Mouse (Mus musculus) kidney, adult 8-10 months (tissue): Measurements from ENCODE around the gene Ubn1.
A peak's percentile ranks its signal among the peaks of the same experiment; 100 is the strongest.

Experiments used
- DNase-seq, 2 experiments: peaks; one replicate each; pipeline ENCODE4 v3.0.0; 2022

Gene Ubn1

GRCm38 (mm10) chr16:5074341-5074740 is 24.5 kb downstream of the Ubn1 start:
- DNase-seq, result no peak

DNA sequence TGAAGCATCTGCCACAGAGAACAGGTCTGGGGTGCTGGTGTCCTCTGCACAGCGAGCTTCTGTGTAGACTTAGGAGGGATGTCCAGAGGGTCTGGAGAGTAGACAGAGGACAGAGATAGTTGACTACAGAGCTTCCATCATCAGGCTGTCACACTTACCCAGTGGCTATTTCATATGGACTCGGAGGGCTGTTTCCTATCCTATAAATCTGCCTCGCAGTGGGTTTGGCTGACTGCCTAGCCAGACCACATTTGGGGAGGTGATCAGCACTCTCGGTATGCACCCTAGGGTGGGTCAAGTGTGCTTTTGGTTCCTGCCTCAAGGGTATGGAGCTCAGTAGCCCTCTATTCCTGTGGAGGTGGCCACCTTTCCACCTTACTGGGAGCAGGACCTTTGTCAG is 35.3 kb downstream of the Ubn1 start:
- DNase-seq, result no peak

- no peak for DNase-seq
These were observed 36.3 kb downstream of the Ubn1 start for GRCm38 (mm10) chr16:5086179-5086578.

DNA sequence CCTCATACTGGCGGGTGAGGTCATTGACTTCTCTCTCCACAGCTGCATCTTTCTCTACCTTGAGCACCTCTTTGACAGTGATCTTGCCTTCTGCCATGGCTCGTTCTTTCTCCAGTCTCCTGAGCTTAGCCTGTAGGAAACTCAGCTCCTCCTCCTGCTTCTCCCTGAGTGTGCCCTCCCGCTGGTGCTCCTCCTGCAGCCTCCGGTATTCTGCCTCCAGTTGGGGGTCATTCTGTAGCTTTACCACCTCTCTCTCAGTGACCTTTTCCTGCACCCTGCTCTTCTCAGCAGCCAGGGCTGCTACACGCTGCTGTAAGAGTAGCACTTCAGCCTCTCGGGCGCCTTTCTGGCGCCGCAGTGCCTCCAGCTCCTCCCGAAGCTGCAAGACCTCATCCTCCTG is 39.2 kb downstream of the Ubn1 start:
- no peak for DNase-seq

DNA sequence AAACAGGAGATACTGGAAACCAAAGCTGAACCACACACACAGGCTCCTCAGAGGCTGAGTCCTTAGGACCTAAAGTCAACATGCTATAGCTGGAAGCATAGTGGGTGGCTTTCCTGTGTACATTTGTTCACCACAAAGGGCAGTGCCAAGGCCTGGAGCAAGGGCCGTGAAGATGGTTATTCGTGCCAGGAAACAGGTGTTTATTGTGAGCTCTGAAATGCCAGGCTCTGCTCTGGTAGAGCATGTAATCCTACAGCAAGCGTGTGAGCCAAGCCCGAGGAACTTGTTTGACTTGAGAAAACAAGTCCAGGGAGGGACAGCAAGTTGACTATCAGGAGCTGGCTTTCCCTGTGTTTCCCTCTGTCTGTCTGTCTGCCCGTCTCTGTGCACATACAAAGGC is 43.4 kb downstream of the Ubn1 start:
- DNase-seq, result peak; percentile 19 to 56

DNA sequence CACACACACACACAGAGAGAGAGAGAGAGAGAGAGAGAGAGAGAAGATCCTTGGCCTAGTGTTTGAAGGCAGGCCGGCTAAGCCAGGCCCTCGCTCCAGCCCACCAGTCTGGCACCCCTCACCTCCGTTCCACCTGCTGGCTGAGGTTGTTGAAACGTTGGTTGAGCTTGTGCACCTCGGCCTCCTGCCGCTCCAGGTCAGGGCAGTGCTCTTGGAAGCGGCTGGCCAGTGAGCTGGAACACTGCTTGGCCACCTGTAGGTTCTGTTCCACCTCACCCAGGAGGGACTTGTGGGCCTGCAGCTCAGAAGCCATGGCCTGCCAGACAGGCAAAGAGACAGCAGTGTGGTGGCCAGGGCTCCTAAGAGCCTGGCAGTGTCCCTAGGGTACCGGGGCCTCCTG is 46.6 kb downstream of the Ubn1 start:
- DNase-seq, result peak; percentile 28 to 48

- DNase-seq, result no peak
These were observed 51.1 kb downstream of the Ubn1 start for GRCm38 (mm10) chr16:5101000-5101399.

DNA sequence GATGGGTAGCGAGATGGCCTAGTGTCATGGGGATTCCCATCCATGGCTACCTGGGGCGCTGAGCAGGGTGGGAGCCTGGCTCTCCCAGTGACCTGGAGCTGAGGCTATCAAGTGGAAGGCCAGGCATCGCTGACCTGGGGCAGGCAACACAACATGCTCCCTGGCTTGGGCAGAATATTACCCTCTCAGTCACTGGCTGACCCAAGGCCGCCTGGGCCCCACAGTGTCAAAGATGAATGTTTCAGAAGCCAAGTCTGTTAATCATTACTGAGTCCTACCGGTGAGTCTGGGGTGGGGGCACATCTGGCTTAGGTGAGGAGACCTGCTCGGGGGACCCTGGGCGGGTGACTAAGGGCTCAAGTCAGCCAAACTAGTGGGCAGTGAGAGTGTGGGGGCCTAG is 60.0 kb downstream of the Ubn1 start:
- DNase-seq, result peak; percentile 22

DNA sequence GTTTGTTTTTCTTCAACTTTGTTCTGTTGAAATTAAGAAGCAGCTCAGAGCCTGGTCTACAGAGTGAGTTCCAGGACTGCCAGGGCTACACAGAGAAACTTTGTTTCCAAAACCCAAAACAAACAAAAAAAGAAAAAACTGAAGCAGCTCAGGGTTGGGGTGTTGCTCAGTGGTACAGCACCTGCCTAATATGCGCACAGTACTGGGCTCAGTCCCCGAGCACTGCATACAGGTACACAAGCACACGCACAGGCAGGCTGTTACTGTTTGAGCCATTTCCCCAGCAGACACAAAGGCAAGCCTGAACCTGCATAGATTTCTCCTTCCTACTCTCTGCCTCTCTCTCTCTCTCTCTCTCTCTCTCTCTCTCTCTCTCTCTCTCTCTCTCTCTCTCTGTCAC is 61.2 kb downstream of the Ubn1 start:
- DNase-seq, result no peak

GRCm38 (mm10) chr16:5113002-5113550 is 63.2 kb downstream of the Ubn1 start:
- no peak for DNase-seq

- no peak for DNase-seq
These were observed 63.7 kb downstream of the Ubn1 start for GRCm38 (mm10) chr16:5113582-5113981.

DNA sequence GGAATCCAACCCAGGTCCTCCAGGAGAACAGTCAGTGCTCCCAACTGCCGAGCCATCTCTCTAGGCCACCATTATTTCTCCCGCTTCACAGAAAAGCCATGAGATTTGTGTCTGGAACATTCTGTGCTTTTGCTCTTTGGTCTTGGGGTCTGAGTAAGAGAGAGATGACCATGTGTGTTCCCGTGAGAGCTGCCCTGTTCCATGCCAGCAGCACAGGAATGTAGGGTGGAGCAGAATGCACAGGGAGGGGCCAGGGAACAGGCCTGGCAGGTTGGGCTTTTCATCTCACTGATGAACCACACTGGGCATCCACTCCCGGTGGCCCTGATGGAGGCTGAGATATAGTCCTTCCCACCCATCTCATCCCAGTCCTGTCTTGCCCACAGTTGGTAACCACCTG is 69.5 kb downstream of the Ubn1 start:
- no peak for DNase-seq

GRCm38 (mm10) chr16:5119845-5120244 is 70.0 kb downstream of the Ubn1 start:
- no peak for DNase-seq

DNA sequence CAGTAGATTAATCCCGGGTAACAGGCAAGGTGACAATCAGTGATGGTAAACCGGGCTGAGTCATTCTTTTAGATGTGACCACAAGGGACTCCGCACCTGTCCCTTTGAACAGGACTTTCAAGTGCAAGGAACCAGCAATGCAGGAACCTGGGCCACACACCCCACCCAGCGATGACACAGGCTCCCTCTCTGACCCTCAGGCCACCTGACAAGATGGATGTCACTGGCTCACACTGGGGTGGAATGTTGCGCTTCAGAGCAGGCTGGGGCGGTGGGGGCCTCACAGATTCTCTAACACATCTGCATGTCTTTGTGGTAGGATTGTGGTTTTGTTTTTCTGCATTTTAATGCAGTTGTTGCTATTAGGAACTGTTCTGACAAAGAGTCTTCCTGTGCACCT is 73.6 kb downstream of the Ubn1 start:
- DNase-seq, result no peak

DNA sequence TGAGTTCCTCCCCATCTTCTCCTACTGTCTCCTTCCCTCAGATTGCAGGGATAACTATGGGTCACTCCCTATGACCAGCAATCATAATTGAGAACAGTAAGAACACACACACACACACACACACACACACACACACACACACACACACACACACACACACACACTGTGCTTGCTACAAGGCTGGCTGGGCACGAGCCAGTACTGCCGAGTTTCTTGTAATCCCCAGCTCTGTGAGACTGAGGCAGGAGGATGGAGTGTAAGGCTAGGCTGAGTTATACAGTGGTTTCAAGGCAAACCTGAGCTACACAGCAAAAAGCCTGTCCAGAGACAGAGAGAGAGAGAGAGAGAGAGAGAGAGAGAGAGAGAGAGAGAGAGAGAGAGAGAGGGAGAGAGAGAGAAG is 80.3 kb downstream of the Ubn1 start:
- no peak for DNase-seq

GRCm38 (mm10) chr16:5130766-5131165 is 80.9 kb downstream of the Ubn1 start:
- DNase-seq, result no peak

DNA sequence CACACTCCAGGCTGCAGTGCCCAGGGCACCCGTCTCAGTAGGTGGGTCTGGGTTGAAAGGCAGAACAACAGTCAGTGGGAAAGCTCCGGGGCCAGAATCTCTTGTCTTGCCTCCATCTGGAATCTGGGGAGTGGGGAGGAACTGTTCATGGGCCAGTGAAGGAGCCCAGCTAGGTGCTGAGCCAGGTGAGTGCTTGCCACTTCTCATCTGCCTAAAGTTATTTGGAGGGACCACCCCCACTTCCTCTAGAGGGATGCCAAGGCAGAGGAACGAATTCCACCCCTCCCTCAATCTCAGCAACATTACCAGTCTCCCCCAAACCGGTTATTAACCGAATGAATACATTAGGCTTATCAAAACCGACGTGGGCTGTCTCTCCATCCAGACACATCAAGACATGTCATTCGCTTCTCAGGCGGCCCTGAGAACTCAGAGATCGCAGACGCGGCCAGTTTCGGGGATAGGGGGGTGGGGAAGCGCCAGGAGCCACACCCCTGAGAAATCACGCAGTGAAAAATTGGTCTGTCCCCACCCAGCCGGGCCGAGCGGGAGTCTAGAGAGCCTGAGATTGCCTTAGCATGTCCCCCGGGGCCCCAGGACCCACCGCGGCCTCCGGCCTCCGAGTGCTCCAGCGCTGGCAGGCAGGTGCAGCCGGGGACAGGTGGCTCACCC is 81.5 kb downstream of the Ubn1 start:
- no peak for DNase-seq

DNA sequence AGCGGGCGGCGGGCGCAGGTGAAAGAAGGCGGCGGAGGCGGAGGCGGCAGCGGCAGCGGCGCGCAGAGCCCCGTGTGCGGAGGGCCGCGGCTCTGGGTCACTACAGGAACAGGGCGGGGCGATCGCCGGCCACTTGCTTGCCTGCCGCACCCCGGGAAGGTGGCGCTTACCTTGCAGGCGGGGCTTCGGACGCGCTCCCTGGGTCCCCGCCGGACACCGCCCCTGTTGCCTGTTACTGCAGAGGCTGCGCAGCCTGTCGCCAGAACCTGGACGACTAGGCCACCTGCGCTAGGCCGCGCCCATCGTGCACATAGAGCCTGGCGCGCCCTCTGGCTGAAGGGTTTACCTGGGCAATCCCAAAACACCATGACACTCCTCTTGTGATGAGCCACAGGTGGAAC is 82.5 kb downstream of the Ubn1 start, which contains the start of gene Ppl:
Gene Ppl, minus strand, starts transcription at position 21 of the 401 bp plus-strand sequence.
- peak; percentile 88 to 91 for DNase-seq

DNA sequence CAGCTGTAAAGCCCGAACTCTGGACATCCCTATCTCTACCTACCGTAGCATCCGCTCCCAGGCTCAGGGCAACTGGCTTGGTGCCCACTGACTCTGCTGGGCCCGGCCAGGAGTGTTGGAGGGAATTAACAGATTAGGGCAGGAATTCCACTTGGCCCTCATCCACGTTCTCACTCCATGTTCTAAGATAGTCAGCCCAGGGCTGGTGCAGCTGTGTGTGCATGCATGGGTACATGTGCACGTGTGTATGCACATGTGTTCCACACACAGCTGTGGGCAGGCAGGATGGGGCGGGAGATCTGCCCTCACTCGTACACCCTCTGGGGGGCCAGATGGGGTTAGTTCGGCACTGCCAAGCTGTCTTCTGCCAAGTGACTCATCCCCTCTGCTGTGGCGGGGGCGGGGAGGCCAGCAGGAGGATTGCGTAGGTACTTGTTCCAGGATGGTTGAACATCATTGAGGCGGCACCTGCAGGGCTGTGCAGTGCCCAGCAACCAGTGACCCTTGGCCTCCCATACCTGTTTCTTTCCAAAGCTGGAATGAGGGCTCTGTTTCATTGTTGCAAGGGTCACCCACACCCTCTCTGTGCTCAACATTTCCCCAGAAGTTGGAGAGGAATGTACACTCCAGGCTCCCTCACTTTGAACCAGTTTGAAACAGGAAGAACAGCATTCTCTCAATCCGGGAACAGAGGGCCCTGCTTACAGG is 84.9 kb downstream of the Ubn1 start:
- peak; percentile 34 to 54 for DNase-seq

DNA sequence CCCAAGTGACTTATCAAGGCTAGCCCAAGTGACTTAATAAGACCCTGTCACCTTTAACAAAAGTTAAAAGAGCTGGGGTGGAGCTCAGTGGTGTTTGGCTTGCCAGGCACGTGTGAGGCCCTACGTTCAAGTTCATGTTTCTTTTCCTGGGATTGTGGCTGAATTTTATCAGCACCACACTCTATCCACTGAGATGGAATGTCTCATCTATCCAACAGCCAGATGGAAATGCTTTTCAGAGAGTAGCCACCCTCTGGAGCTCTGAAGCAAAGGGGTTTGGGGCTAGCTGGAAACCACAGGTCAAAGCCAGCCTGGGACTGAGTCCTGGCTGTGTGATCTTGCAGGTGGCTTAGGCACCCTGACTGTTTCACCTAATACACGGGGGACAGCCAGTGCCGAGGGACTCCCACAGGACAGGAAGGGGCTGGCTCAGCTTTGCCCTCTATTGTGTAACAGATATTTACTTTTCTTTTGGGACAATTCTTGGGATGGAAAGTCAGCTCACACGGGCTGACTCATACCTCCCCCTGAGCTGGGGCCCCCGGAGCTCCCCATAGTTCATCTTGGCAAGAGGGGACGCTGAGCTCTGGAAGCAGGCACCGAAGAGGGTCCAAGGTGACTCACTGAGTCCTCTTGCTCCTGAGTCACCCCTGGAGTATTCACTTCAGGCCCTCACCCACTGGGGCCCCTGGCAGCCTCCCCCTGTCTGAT is 85.8 kb downstream of the Ubn1 start:
- DNase-seq, result no peak
